Mouse (Mus musculus): Measurements from ENCODE around the gene Olfr1019.

Gene Olfr1019

GRCm38 (mm10) chr2:85845383-85845782 lies at the start of gene Olfr1019:
Gene Olfr1019 (minus strand): TSS chr2:85845483.
- DNase-seq, result no peak

DNA sequence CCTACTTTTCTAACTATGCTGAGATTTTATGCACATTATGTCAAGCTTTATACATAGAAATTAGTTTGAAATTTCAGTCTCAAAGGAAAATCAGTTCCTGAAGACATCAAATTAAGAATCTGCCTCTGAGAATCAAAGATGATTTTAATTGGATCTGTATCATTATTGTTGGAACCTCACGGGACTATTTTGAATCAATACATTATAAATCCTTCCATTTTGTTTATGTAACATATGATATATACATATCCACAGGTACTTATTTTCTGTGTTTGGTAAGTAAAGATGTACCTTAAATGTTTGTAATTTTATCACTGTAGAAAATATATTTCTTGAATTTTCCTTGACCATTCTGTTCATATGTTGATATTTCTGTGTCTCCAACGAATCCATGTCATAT lies 40.1 kb upstream of the Olfr1019 start, which contains the start of gene Olfr1023:
Gene Olfr1023 (plus strand): TSS at position 301 of the 400 bp plus-strand sequence.
- DNase-seq, result no peak

DNA sequence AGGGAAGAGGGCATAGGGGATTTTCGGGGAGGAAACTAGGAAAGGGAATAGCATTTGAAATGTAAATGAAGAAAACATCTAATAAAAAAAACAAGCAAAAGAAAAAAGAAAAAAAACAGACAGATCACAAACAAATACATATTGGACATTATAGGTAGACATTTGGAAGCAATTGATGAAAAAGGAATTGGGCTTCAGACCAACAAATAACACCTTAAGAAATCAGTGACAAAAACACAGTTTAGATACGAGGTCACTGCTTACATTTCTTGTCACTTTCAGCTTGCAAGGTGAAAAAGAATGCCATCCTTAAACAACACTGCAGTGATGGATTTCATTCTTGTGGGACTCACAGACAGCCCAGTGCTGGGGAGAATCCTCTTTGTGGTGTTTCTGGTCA lies 23.0 kb upstream of the Olfr1019 start, which contains the start of gene Olfr1022:
Gene Olfr1022 (plus strand): TSS at position 301 of the 400 bp plus-strand sequence.
- DNase-seq, result no peak

GRCm38 (mm10) chr2:85846730-85847129 lies 1.4 kb upstream of the Olfr1019 start, which contains the start of gene Olfr1020:
Gene Olfr1020 (plus strand): TSS chr2:85847030.
- no peak for DNase-seq

GRCm38 (mm10) chr2:85818179-85818578 lies 27.1 kb downstream of the Olfr1019 start, which contains the start of gene Olfr1018:
Gene Olfr1018 (plus strand): TSS chr2:85818479.
- no peak for DNase-seq

DNA sequence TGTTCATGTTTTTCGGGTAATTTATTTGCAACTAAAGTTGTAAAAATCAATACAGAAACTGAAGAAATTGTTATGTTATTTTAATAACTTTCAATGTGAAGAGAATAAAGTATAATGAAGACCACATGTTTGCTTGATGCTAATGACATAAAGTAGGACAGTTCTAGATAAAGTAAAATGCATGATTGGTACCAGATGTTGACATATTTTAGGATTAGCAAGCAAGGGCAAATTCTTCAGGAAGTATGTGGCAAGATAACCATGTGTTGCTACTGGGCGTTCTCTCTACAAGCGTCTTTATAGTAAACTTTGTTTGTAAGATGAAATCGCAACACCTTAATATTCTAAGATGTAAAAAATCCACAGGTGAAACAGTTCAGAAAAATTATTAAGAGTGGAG lies 40.8 kb downstream of the Olfr1019 start:
- no peak for DNase-seq

DNA sequence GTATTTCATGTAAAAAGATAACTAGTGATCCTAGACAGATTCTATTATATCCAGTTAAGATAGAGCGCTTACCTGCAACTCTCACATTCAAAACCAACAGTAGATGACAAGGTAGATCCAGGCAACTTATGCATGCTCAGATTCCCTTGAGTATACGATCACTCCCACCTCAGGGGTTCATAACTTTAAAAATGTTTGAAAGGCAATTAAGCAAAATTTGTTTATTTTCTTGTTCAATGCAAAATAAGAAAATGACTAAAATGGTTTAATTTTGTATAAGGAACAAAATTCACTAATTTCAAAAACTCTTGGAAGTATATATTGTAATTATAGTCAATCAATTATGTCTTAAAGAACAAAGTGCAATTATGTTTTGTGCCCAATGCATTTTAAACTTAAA lies 42.8 kb downstream of the Olfr1019 start, which contains the start of gene Olfr1016:
Gene Olfr1016 (minus strand): TSS at position 101 of the 400 bp plus-strand sequence.
- DNase-seq, result no peak

GRCm38 (mm10) chr2:85792331-85792730 lies 53.0 kb downstream of the Olfr1019 start:
- no peak for DNase-seq

Measured in lung, postnatal 36 days (tissue).